Mouse (Mus musculus): Measurements from ENCODE around the gene Ube2cbp.

Gene Ube2cbp

GRCm38 (mm10) chr9:86319516-86320140 is 145.1 kb downstream of the Ube2cbp start:
- DNase-seq (ENCODE audit: low spot score) = no peak

GRCm38 (mm10) chr9:86315700-86316099 is 149.1 kb downstream of the Ube2cbp start:
- DNase-seq (ENCODE audit: low spot score) = no peak

- DNase-seq (ENCODE audit: low spot score) = no peak
Observed at GRCm38 (mm10) chr9:86308616-86309015, 156.1 kb downstream of the Ube2cbp start.

- no peak for DNase-seq (ENCODE audit: low spot score)
Observed at GRCm38 (mm10) chr9:86306556-86306955, 158.2 kb downstream of the Ube2cbp start.

GRCm38 (mm10) chr9:86301407-86301806 is 163.3 kb downstream of the Ube2cbp start:
- no peak for DNase-seq (ENCODE audit: low spot score)

- DNase-seq (ENCODE audit: low spot score) = no peak
Observed at GRCm38 (mm10) chr9:86298596-86298995, 166.2 kb downstream of the Ube2cbp start.

GRCm38 (mm10) chr9:86298131-86298530 is 166.6 kb downstream of the Ube2cbp start:
- DNase-seq (ENCODE audit: low spot score) = no peak

GRCm38 (mm10) chr9:86296683-86297638 is 167.8 kb downstream of the Ube2cbp start:
- DNase-seq (ENCODE audit: low spot score) = no peak

- DNase-seq (ENCODE audit: low spot score) = no peak
Observed at GRCm38 (mm10) chr9:86287570-86287954, 177.2 kb downstream of the Ube2cbp start.

GRCm38 (mm10) chr9:86286830-86287569 is 177.8 kb downstream of the Ube2cbp start:
- DNase-seq (ENCODE audit: low spot score) = no peak

GRCm38 (mm10) chr9:86282555-86282954 is 182.2 kb downstream of the Ube2cbp start:
- DNase-seq (ENCODE audit: low spot score) = no peak

- DNase-seq (ENCODE audit: low spot score) = no peak
Observed at GRCm38 (mm10) chr9:86281147-86281467, 183.6 kb downstream of the Ube2cbp start.

GRCm38 (mm10) chr9:86280461-86281146 is 184.1 kb downstream of the Ube2cbp start:
- DNase-seq (ENCODE audit: low spot score) = no peak

GRCm38 (mm10) chr9:86269541-86269940 is 195.2 kb downstream of the Ube2cbp start:
- no peak for DNase-seq (ENCODE audit: low spot score)

- no peak for DNase-seq (ENCODE audit: low spot score)
Observed at GRCm38 (mm10) chr9:86266658-86267057, 198.1 kb downstream of the Ube2cbp start.

All from c-Kit-positive CD71-positive TER-119-positive erythroid progenitor cells, embryonic 14.5 days (primary cell).